Mouse (Mus musculus) frontal cortex, postnatal 10 days (tissue): Measurements from ENCODE around the gene Gdf2.

Experiments
- DNase-seq, 2 experiments: peaks; one replicate each; pipeline ENCODE4 v3.0.0; 2022; ENCODE audit warnings: low spot score in 2 of 2, mixed read lengths in 1 of 2

Gdf2 gene

DNA sequence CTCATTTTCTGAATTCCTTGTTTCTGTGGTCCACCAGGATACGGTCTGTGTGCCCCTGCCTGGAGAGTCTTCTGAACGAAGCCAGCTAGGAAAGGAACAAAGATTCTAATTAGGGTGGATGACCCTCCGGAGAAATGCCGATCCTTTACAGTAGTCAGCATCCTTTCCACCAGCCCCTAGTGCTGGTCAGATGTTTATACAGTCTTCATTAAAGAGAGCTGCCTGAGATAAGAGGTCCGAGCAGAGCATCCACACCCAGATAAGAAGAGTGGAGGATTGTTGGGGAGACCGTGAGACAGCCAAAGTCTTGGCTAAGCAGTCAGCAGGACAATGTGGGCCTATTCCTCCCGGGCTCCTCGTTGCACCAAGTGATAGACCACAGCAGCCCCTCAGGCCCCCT is at the start of gene Gdf2:
Gene Gdf2, plus strand, starts transcription at position 301 of the 400 bp plus-strand sequence.
- DNase-seq, result no peak

GRCm38 (mm10) chr14:33891507-33891906 is 49.3 kb upstream of the Gdf2 start:
- no peak for DNase-seq

GRCm38 (mm10) chr14:33895777-33896176 is 45.1 kb upstream of the Gdf2 start:
- DNase-seq, result no peak

DNA sequence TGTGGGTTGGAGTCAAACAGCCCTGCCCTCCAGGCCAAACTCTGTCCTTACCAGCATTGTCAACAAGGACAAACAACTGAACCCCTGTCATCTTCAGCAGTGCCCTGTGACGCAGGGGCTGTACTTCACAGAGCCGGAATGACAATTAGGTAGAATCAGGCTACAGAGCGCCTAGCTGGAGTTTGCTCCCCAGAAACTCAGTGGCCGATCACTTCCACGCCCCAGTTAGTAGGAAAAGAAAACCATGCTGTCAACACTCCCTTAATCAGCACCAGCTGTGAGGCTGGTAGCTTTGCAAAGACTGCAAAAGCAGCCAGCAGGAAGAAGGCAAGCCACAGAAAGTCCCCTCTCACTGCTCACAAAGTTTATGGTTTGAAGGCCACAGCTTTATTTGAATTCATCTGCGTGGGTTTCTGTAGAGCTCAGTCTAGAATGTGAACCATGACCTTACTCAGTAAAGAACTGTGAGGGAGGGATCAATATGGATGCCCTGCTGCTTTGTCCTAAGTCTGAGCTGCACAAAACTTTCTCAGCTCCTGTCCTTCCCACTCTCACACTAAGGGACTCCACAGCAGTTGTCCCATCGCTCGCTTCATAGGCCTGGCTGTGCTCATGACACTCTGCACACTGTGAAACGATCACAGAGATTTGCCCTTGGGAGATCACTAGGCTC is 44.1 kb upstream of the Gdf2 start:
- DNase-seq, result no peak

DNA sequence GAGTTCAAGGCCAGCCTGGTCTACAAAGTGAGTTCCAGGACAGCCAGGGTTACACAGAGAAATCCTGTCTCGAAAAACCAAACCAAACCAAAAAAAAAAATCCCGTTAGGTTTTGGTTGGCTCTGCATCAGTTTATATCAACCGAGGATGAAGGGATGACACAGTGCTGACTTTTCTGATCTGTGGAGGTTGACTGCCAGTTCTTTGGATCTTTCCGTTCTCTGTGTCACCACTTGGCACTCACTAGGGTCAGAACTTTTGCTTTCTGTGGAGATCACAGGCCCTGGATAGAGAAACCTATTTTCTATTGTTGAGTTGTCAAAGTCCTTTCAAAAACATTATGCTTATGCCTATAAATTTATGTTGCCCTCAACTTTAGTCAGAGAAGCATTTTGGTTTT is 38.1 kb upstream of the Gdf2 start:
- no peak for DNase-seq

GRCm38 (mm10) chr14:33903199-33903598 is 37.6 kb upstream of the Gdf2 start:
- DNase-seq, result no peak

GRCm38 (mm10) chr14:33904851-33905250 is 36.0 kb upstream of the Gdf2 start:
- no peak for DNase-seq

- DNase-seq, result peak in 1 of 2 experiments; percentile 37
These were observed 27.1 kb upstream of the Gdf2 start for GRCm38 (mm10) chr14:33913727-33914126.

- DNase-seq, result no peak
These were observed 26.6 kb upstream of the Gdf2 start for GRCm38 (mm10) chr14:33914206-33914605.

- DNase-seq, result no peak
These were observed 19.9 kb upstream of the Gdf2 start for GRCm38 (mm10) chr14:33920727-33921559.

GRCm38 (mm10) chr14:33922771-33923167 is 18.1 kb upstream of the Gdf2 start:
- no peak for DNase-seq

- peak in 1 of 2 experiments; percentile 43 for DNase-seq
These were observed 17.4 kb upstream of the Gdf2 start, which contains the start of gene Gdf10 for GRCm38 (mm10) chr14:33923168-33924070. Gdf10 (plus strand) TSS chr14:33923587.

GRCm38 (mm10) chr14:33931853-33932252 is 9.0 kb upstream of the Gdf2 start:
- no peak for DNase-seq

DNA sequence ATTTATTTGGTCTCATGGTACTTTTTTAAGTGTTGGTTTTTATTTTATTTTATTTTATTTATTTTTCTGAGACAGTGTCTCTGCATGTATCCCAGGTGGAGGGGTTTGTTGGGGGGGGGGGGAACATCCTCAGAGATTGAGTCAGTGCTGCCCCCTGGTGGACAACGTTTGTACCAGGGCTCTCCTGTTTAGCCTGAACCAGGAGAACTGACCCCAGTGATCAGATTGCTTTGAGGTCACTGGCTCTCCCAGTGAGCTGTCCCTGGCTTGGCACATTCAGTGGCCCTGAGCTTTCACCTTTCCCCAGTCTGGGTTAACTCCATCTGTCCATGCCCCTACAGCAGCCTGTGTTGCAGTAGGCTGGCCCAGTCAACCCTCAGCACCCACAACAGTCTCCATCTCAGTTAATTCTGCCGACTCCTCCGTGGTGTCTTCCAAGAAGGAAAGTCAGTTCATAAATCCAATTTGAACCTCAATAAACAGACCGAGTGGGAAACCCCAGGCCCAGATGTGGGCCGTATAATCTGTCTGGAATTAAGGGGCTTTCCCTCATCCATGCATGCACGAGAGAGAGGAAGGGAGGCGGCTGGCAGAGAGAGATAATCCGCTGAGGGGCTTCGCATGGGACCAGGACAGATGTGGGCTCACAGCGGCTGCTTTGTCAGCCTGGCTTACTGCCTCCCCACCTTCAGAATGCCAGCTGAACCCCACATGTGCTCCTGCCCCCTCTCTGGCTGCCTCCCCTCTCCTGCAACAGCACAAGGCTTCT is 7.7 kb upstream of the Gdf2 start:
- peak in 1 of 2 experiments; percentile 46 for DNase-seq

GRCm38 (mm10) chr14:33933778-33934317 is 7.0 kb upstream of the Gdf2 start:
- peak in 1 of 2 experiments; percentile 54 for DNase-seq

DNA sequence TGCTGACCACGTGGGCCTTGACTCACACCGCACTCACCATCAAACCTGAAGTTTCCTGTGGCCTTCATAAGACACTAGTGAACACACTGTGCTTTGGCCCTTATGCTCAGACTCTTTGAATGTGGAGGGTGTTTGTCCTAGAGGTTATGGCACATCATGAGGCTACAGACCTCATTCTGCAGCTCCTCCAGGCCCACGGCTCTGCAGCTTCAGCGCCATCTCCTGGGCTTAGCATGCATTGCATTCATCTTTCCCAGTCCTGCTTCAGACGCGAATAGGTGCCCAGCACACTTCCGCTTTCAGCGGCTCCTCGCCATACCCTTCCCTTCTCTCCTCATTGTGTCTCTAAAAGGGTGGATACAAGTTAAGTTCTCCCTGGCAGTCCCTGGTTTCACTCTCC is 1.7 kb upstream of the Gdf2 start:
- peak in 1 of 2 experiments; percentile 71 for DNase-seq

GRCm38 (mm10) chr14:33942222-33942621 is 1.4 kb downstream of the Gdf2 start:
- DNase-seq, result no peak

GRCm38 (mm10) chr14:33946125-33946524 is 5.3 kb downstream of the Gdf2 start:
- no peak for DNase-seq

DNA sequence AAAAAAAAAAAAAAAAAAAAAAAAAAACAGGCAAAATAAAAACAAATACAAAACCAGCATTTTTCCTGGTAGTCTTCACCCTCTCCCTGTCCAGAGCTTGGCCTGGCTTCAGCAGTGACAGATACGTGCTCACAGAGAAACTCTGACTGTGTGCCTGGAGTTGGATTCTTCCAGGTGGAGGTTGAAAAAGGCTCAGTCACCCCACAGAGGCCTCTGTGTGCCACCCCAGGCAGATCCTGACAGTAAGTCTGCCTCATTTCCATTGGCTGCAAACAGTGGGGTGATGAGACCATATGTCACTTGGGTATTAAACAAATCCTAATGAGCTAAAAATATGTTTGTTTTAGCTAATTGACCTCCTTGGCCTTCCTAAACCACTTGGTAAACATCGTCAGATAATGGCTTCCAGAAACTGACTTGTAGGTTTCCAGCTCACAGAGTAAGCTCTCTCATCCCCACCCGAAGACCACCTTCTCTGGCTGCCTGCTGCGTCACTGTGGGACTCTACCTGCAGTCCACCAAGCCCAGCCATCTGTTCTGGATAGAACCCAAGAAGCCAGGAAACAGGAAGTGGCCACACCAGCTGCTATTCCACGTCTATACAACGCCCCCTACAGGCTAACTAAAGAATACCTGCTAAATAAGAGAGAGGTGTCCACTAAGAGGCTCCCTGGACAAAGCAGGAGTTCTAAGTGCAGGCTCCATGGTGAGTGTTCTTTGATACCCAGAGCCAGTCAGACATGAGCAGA is 11.6 kb downstream of the Gdf2 start:
- DNase-seq, result no peak

GRCm38 (mm10) chr14:33953761-33954160 is 12.9 kb downstream of the Gdf2 start, which contains the start of gene Rbp3:
Rbp3 (plus strand) TSS chr14:33954003.
- DNase-seq, result no peak
